Mouse (Mus musculus) cerebellum, adult 2 months (tissue): ENCODE measurements around the gene Emc10. TPM values are rescaled to one million over a fixed set of nuclear protein-coding genes. Genes with fewer than 3 reads are reported as not detected.
A peak's percentile ranks its signal among the peaks of the same experiment; 100 is the strongest.

ENCODE experiments used
- DNase-seq, 2 experiments: peaks; one replicate each; pipeline ENCODE4 v3.0.0; 2021
- H3K27ac ChIP-seq: fragments of 200-500 bp; 2 replicates; pipeline ENCODE4 v1.5.1; 2012; ENCODE audit warnings: low read length, control low read depth, inconsistent platforms; ENCODE audit not compliant: insufficient read depth
- H3K27me3 ChIP-seq: fragments of 200-500 bp; 2 replicates; pipeline ENCODE4 v1.6.1; 2012; ENCODE audit warnings: inconsistent platforms, mild to moderate bottlenecking, low read length, moderate library complexity; ENCODE audit not compliant: control insufficient read depth, insufficient read depth
- H3K4me1 ChIP-seq: fragments of 200-500 bp; 2 replicates; pipeline ENCODE4 v1.6.1; 2011; ENCODE audit warnings: low read length; ENCODE audit not compliant: control insufficient read depth, insufficient read depth
- H3K4me3 ChIP-seq: fragments of 200-500 bp; replicated peaks from 2 replicates; pipeline ENCODE3; 2011; ENCODE audit warnings: mild to moderate bottlenecking, low read depth, low read length, control low read depth; ENCODE audit not compliant: insufficient read depth
- CTCF ChIP-seq: fragments of 200-500 bp; IDR thresholded peaks from 2 replicates; pipeline ENCODE4 v1.5.1; 2011; ENCODE audit warnings: low read depth, mild to moderate bottlenecking, control low read depth, low read length, moderate library complexity, borderline replicate concordance; ENCODE audit not compliant: insufficient read depth
- POLR2A ChIP-seq: fragments of 200-500 bp; IDR thresholded peaks from 2 replicates; pipeline ENCODE4 v1.6.1; 2011; ENCODE audit warnings: low read length, control low read depth, borderline replicate concordance; ENCODE audit not compliant: insufficient read depth
- WGBS: fragments of 180-500 bp; shearing (Covaris S2); methylation state at CpG from one replicate; pipeline ENCODE4 v1.1.7; 2018; 5-methylcytosine and 5-hydroxymethylcytosine counted together
- polyA plus RNA-seq: library from polyadenylated mRNA; depleted of rRNA; stranded (reverse); fragments of >200 nt; gene quantifications from 2 replicates; pipeline ENCODE4 v1.2.3, GENCODE M21; 2012

Emc10 gene
- polyA plus RNA-seq, 1 experiment: 302 TPM

- H3K27ac ChIP-seq: no peak overlapping the region
- WGBS: 93% methylated on average over 2 of the region's 2 CpGs
- TF ChIP-seq POLR2A (no peak), CTCF (no peak)
- no peak overlapping the region for H3K4me3 ChIP-seq
- no peaks in the 10 kb centered on the region for H3K27me3 ChIP-seq
- no peaks in the 10 kb centered on the region for H3K4me1 ChIP-seq
- no peak for DNase-seq
These were observed 26.7 kb upstream of the Emc10 start for GRCm38 (mm10) chr7:44523056-44523455.

GRCm38 (mm10) chr7:44521710-44522109 lies 25.4 kb upstream of the Emc10 start:
- H3K4me1 ChIP-seq: no peaks in the 10 kb centered on the region
- TF ChIP-seq POLR2A: no peak
- peak; percentile 75 for TF ChIP-seq CTCF
- WGBS: 3% methylated on average over 20 of the region's 20 CpGs
- H3K27ac ChIP-seq: no peak overlapping the region
- H3K4me3 ChIP-seq: peak overlapping the region; percentile 16
- H3K27me3 ChIP-seq: no peaks in the 10 kb centered on the region
- peak; percentile 62 to 74 for DNase-seq

DNA sequence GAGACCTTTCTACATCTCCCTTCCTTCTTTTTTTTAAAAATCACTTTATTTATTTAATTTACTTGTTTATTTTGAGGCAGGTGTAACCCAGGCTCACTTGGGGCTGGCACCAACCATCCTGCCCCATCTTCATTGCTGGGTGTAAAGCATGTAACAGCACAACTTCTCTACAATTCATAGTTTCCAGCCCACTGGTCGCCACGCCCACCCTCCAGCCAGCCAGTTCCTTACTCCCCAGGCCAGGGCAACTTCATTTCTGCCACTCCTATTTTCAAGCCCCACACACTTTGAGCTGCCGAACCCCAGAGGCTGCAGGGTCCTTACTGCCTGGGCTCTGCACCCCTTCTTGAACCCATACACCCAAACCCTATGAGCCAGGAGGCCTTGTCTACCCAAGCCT lies 24.7 kb upstream of the Emc10 start:
- no peaks in the 10 kb centered on the region for H3K4me1 ChIP-seq
- no peak for TF ChIP-seq CTCF
- no peak for TF ChIP-seq POLR2A
- no peak for DNase-seq
- H3K27ac ChIP-seq: no peak overlapping the region
- 67% methylated on average over 3 of the region's 3 CpGs for WGBS
- H3K27me3 ChIP-seq: no peaks in the 10 kb centered on the region
- no peak overlapping the region for H3K4me3 ChIP-seq

DNA sequence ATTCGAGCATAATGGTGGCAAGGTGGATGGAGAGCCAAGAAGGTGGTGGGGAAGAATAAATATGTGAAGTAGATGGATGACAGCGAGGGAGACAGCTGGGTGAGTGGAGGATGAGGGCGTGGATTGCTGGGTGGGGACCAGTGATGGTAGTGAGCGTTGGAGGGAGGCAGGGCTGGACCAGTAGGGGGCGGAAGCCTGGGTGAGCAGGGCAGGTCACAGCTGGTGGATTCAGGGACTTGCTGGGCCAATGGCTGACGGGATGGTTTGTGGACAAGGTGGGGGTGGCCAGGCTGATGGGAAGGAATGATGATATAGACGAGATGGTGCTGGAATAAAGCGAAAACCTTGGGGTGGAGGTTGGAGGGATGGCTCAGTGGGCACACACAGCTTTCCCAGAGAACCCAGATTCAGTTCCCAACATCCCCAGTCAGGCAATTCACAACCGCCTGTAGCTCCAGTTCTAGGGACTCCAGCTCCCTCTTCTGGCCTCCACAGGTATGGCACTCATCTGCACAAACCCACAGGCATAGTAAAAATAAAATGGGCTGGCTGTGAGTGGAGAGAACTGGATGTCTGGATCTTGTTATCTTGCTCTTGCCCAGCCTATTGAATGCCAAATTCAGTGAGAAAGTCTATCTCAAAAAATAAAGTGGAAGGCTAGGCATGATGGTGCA lies 23.0 kb upstream of the Emc10 start:
- TF ChIP-seq POLR2A (no peak), CTCF (peak; percentile 18; the same call in 1 of the 2 replicates)
- WGBS: 69% methylated on average over 9 of the region's 9 CpGs
- no peak overlapping the region for H3K4me3 ChIP-seq
- no peak overlapping the region for H3K27ac ChIP-seq
- DNase-seq: no peak
- H3K27me3 ChIP-seq: no peaks in the 10 kb centered on the region
- no peaks in the 10 kb centered on the region for H3K4me1 ChIP-seq

- Histone ChIP-seq H3K4me1 (no peaks in the 10 kb centered on the region), H3K27ac (no peak overlapping the region), H3K4me3 (no peak overlapping the region), H3K27me3 (no peaks in the 10 kb centered on the region)
- DNase-seq: no peak
- TF ChIP-seq POLR2A (no peak), CTCF (no peak)
These were observed 11.2 kb upstream of the Emc10 start for GRCm38 (mm10) chr7:44507491-44507890.

GRCm38 (mm10) chr7:44501563-44502115 lies 5.3 kb upstream of the Emc10 start:
- peak; percentile 69 to 77 for DNase-seq
- no peaks in the 10 kb centered on the region for H3K27me3 ChIP-seq
- no peak overlapping the region for H3K27ac ChIP-seq
- no peak overlapping the region for H3K4me3 ChIP-seq
- no peaks in the 10 kb centered on the region for H3K4me1 ChIP-seq
- 33% methylated on average over 5 of the region's 5 CpGs for WGBS
- peak; percentile 79 for TF ChIP-seq CTCF
- no peak for TF ChIP-seq POLR2A

GRCm38 (mm10) chr7:44500046-44500445 lies 3.7 kb upstream of the Emc10 start:
- DNase-seq: peak in 1 of 2 experiments; percentile 13
- WGBS: 67% methylated on average over 20 of the region's 20 CpGs
- peaks cover 5% of the 10 kb centered on the region; the same call in 1 of the 2 replicates for H3K4me1 ChIP-seq
- H3K4me3 ChIP-seq: no peak overlapping the region
- H3K27me3 ChIP-seq: no peaks in the 10 kb centered on the region
- no peak overlapping the region for H3K27ac ChIP-seq
- no peak for TF ChIP-seq CTCF
- TF ChIP-seq POLR2A: no peak

- Histone ChIP-seq H3K4me1 (peaks cover 10% of the 10 kb centered on the region), H3K27ac (no peak overlapping the region), H3K4me3 (no peak overlapping the region), H3K27me3 (no peaks in the 10 kb centered on the region)
- TF ChIP-seq CTCF (no peak), POLR2A (no peak)
- no peak for DNase-seq
- WGBS: 48% methylated on average over 1 of the region's 1 CpGs
These were observed 2.6 kb upstream of the Emc10 start for GRCm38 (mm10) chr7:44498922-44499321.
